Mouse (Mus musculus): Measurements from ENCODE around the gene Ppp4r1.

DNA sequence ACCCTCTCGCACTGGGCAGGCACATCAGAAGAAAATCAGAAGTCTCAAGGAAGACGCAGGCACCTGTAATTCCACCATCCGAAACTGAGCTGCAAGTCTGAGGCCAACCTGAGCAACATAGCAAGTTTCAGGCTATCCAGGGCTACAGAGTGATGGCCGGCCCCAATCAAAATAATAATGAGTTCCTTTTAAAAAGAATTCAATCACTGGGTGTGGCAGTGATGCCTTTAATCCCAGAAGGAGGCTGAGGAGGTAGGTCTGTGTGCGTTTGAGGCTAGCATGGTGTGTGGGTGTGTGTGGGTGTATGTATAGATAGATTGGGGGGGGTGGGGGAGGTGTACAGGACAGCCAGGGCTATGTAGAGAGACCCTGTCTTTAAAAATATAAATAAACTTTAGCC is 85.6 kb downstream of the Ppp4r1 start:
- TF ChIP-seq POLR2A (IDR thresholded peaks at IDR 0.05; ENCODE audit: insufficient read depth, low read depth, low read length) (no peak), CTCF (IDR thresholded peaks at IDR 0.05; ENCODE audit: insufficient read depth, low read depth, low read length) (no peak)
